Mouse (Mus musculus) liver, embryonic 13.5 days (tissue): Measurements from ENCODE around the gene Cdk5r2. TPM values are rescaled to one million over a fixed set of nuclear protein-coding genes. Genes with fewer than 3 reads are reported as not detected.

ENCODE experiments used
- ATAC-seq: fragments of 200-750 bp; cut with Nextera tagmentation; 2 replicates; pipeline ENCODE4 v1.8.0; 2017; ENCODE audit warnings: low read depth, mild to moderate bottlenecking, moderate number of reproducible peaks, moderate library complexity
- DNase-seq: peaks from one replicate; pipeline ENCODE4 v3.0.0; 2022
- H3K27ac ChIP-seq: fragments of 300-500 bp; sonication (generic); 2 replicates; pipeline ENCODE4 v1.5.1; 2015; ENCODE audit warnings: moderate library complexity, mild to moderate bottlenecking, inconsistent platforms
- H3K27me3 ChIP-seq: fragments of 300-500 bp; sonication (generic); 2 replicates; pipeline ENCODE4 v1.6.1; 2015; ENCODE audit warnings: mild to moderate bottlenecking, inconsistent platforms
- H3K36me3 ChIP-seq: fragments of 300-500 bp; sonication (generic); 2 replicates; pipeline ENCODE4 v1.6.1; 2015; ENCODE audit warnings: mild to moderate bottlenecking, inconsistent platforms
- H3K4me1 ChIP-seq: fragments of 300-500 bp; sonication (generic); replicated peaks from 2 replicates; pipeline ENCODE4 v1.6.1; 2015; ENCODE audit warnings: inconsistent platforms
- H3K4me2 ChIP-seq: fragments of 300-500 bp; sonication (generic); 2 replicates; pipeline ENCODE4 v1.6.1; 2015; ENCODE audit warnings: inconsistent platforms, mild to moderate bottlenecking, moderate library complexity
- H3K4me3 ChIP-seq: fragments of 300-500 bp; sonication (generic); replicated peaks from 2 replicates; pipeline ENCODE4 v1.5.1; 2015; ENCODE audit warnings: mild to moderate bottlenecking, inconsistent platforms
- H3K9ac ChIP-seq: fragments of 300-500 bp; sonication (generic); 2 replicates; pipeline ENCODE4 v1.6.1; 2015; ENCODE audit warnings: mild to moderate bottlenecking, inconsistent platforms
- H3K9me3 ChIP-seq: fragments of 300-500 bp; sonication (generic); replicated peaks from 2 replicates; pipeline ENCODE4 v1.6.1; 2016; ENCODE audit warnings: inconsistent platforms
- WGBS: fragments of 180-500 bp; shearing (Covaris S2); methylation state at CpG from one replicate; pipeline ENCODE4 v1.1.7; 2015; ENCODE audit not compliant: insufficient replicate concordance; 5-methylcytosine and 5-hydroxymethylcytosine counted together
- microRNA counts: library from miRNA; unstranded; fragments of <30 nt; microRNA quantifications from one replicate; lab custom pipeline; 2016
- microRNA-seq: library from miRNA; unstranded; fragments of <30 nt; microRNA quantifications from one replicate; pipeline ENCODE4, GENCODE M21; 2016
- polyA plus RNA-seq: library from polyadenylated mRNA; unstranded; fragments of >200 nt; fragmentation: Nextera tagmentation; extraction: Ambion mirVana; gene quantifications from 2 replicates; pipeline ENCODE4 v1.2.1, GENCODE M21; 2015

Cdk5r2 gene
- polyA plus RNA-seq, 1 experiment from 2014 or later = not detected

DNA sequence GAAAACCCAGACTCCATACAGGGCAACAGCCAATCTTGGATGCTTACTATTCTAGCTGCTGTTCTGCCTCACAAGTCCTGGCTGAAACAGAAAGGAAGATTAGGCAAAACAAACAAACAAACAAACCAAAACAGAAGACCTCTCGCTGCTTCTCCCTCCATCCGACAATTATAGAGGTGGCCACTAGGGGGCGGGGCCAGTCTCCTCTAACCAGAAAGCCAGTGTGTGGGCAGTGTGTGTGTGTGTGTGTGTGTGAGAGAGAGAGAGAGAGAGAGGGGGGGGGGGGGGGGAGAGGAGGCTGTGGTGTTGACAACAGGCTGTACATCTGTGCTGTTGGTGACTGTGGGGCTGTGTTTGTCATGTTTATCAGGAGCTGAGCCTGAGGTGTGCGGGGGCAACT lies 40.2 kb downstream of the Cdk5r2 start:
- H3K27ac ChIP-seq = no peak overlapping the region
- no peak overlapping the region for H3K4me3 ChIP-seq
- DNase-seq (no peak), ATAC-seq (no peak)
- no peaks in the 10 kb centered on the region for H3K36me3 ChIP-seq
- H3K4me1 ChIP-seq = no peaks in the 10 kb centered on the region
- 20% methylated on average over 4 of the region's 4 CpGs for WGBS
- H3K4me2 ChIP-seq = no peak overlapping the region
- no peak overlapping the region for H3K9ac ChIP-seq
- H3K9me3 ChIP-seq = no peaks in the 10 kb centered on the region
- H3K27me3 ChIP-seq = peaks cover 98% of the 10 kb centered on the region

GRCm38 (mm10) chr1:74897976-74898375 lies 43.2 kb downstream of the Cdk5r2 start:
- ATAC-seq (no peak), DNase-seq (no peak)
- 0 out of 2 replicates have a peak, but pooled peaks cover 5% of the 10 kb centered on the region for H3K4me1 ChIP-seq
- H3K36me3 ChIP-seq = no peaks in the 10 kb centered on the region
- H3K9me3 ChIP-seq = no peaks in the 10 kb centered on the region
- H3K4me2 ChIP-seq = no peak overlapping the region
- H3K9ac ChIP-seq = no peak overlapping the region
- no peak overlapping the region for H3K4me3 ChIP-seq
- H3K27ac ChIP-seq = no peak overlapping the region
- 14% methylated on average over 7 of the region's 7 CpGs for WGBS
- H3K27me3 ChIP-seq = peaks cover 98% of the 10 kb centered on the region

GRCm38 (mm10) chr1:74898656-74899431 lies 44.1 kb downstream of the Cdk5r2 start:
- Histone ChIP-seq H3K9me3 (no peaks in the 10 kb centered on the region), H3K27me3 (peaks cover 97% of the 10 kb centered on the region), H3K36me3 (no peaks in the 10 kb centered on the region), H3K4me1 (0 out of 2 replicates have a peak, but pooled peaks cover 5% of the 10 kb centered on the region), H3K4me2 (no peak overlapping the region), H3K27ac (no peak overlapping the region), H3K9ac (no peak overlapping the region), H3K4me3 (no peak overlapping the region)
- ATAC-seq (no peak), DNase-seq (no peak)
- WGBS = 7% methylated on average over 8 of the region's 10 CpGs

DNA sequence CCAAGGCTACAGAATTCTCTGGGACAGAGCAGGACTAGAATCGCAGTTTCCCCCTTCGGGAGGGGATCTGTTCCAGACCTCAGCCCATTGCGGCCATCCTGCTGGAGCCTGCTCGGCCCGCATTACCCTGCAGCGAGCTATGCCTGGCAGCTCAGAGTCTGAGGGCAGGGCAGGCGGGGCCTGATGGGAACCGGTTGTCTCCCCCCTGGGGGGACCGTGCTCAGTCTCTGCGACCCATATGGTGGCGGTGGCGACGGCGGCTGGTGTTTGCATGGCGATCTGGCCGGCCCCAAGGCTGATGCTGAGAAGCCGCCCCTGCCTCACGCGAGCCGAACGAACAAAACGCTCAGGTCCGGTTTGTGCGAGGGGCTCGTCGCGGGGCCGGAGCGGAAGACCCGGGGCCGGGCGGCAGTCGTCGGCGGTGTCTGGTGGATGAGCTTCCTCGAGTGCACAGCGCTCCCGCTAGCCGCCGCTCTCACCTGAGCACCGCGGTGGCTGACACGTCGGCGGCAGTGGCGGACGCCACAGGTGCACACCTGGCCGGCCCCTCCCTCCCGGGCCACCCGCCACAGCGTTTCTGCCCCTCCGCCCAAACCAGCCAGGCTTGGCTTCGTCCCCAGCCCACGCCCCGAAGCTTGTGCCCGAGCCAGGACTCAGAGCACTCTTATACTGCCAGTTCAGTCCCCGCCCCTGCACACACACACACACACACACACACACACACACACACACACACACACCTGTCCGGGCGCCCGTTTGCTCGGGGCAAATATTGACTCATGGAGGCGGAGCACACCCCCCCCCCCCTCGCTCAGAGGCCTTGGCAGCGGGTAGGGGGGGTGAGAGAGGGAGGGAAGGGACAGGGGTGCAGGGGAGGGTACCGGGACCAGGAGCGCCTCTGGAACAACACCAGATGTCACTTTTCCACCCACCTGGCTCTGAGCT lies 45.9 kb downstream of the Cdk5r2 start:
- Histone ChIP-seq H3K27me3 (peaks cover 94% of the 10 kb centered on the region), H3K4me2 (peak overlapping the region; percentile 56), H3K27ac (no peak overlapping the region), H3K9me3 (no peaks in the 10 kb centered on the region), H3K36me3 (no peaks in the 10 kb centered on the region), H3K4me1 (0 out of 2 replicates have a peak, but pooled peaks cover 5% of the 10 kb centered on the region), H3K4me3 (peak overlapping the region; percentile 26), H3K9ac (no peak overlapping the region)
- DNase-seq = no peak
- ATAC-seq = peak; percentile 72
- 2% methylated on average over 65 of the region's 66 CpGs for WGBS

DNA sequence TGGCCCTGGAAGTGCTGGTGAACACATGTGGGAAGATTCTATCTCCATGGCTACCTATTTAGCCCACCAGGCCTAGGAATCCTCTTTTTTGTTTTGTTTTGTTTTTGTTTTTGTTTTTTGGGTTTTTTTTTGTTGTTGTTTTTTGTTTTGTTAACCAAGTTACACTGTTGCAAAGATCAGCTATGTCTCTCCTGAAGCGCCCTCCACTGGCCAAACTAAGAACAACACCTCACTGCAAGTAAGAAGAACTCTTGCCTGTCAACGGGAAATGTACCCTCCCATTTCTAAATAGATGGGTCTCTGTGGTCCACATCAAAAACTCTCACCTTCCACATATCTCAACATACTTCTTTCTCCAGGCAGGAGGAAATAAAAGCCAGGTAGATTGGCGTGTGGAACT lies 47.0 kb downstream of the Cdk5r2 start:
- Histone ChIP-seq H3K9me3 (no peaks in the 10 kb centered on the region), H3K4me1 (0 out of 2 replicates have a peak, but pooled peaks cover 5% of the 10 kb centered on the region), H3K27me3 (peaks cover 83% of the 10 kb centered on the region), H3K4me3 (no peak overlapping the region), H3K9ac (no peak overlapping the region), H3K27ac (no peak overlapping the region), H3K4me2 (no peak overlapping the region), H3K36me3 (no peaks in the 10 kb centered on the region)
- WGBS = 4% methylated on average over 3 of the region's 3 CpGs
- ATAC-seq = no peak
- no peak for DNase-seq

- 0 out of 2 replicates have a peak, but pooled peaks cover 5% of the 10 kb centered on the region for H3K4me1 ChIP-seq
- H3K9me3 ChIP-seq = no peaks in the 10 kb centered on the region
- no peak overlapping the region for H3K4me2 ChIP-seq
- DNase-seq = no peak
- no peaks in the 10 kb centered on the region for H3K36me3 ChIP-seq
- H3K9ac ChIP-seq = no peak overlapping the region
- peaks cover 78% of the 10 kb centered on the region for H3K27me3 ChIP-seq
- H3K4me3 ChIP-seq = no peak overlapping the region
- 11% methylated on average over 6 of the region's 6 CpGs for WGBS
- no peak for ATAC-seq
- no peak overlapping the region for H3K27ac ChIP-seq
Observed at GRCm38 (mm10) chr1:74902191-74902590, 47.5 kb downstream of the Cdk5r2 start.

MicroRNAs within 50 kb of the gene (microRNA counts, 519-probe panel; counts per million panel counts)
- 114 counts per million for microRNA mmu-miR-375 (lab: Ali Mortazavi, UCI)

Small RNA genes within 50 kb of the gene (microRNA-seq; reads per million reads assigned to microRNA genes)
- gene Mir375 = 2,241 reads per million, percentile 82 among the genes with 10 or more reads in this experiment

Other genes with a start within 250 kb of the Cdk5r2 start
- 5.7 and 9.2 TPM in 2 replicates for gene Ttll4, start 193.2 kb upstream of the Cdk5r2 start, polyA plus RNA-seq
- gene Cyp27a1, start 141.4 kb upstream of the Cdk5r2 start, polyA plus RNA-seq = 2.6 and 3.2 TPM in 2 replicates
- gene Prkag3, start 105.7 kb upstream of the Cdk5r2 start, polyA plus RNA-seq = 0.05 and 0.12 TPM in 2 replicates
- gene Wnt6, start 83.0 kb upstream of the Cdk5r2 start, polyA plus RNA-seq = 0.15 and 0.41 TPM in 2 replicates
- not detected in 2 replicates for gene Wnt10a, start 63.4 kb upstream of the Cdk5r2 start, polyA plus RNA-seq
- 0.06 and 0.07 TPM in 2 replicates for gene Fev, start 30.5 kb downstream of the Cdk5r2 start, polyA plus RNA-seq
- gene Cryba2, start 38.2 kb downstream of the Cdk5r2 start, polyA plus RNA-seq = not detected in 2 replicates
- not detected in 2 replicates for gene Cfap65, start 80.7 kb downstream of the Cdk5r2 start, polyA plus RNA-seq
- 1.3 and 1.6 TPM in 2 replicates for gene Ihh, start 96.7 kb downstream of the Cdk5r2 start, polyA plus RNA-seq